Mouse (Mus musculus) intestine, embryonic 14.5 days (tissue): Measurements from ENCODE around the gene Tmem200b. TPM values are rescaled to one million over a fixed set of nuclear protein-coding genes. Genes with fewer than 3 reads are reported as not detected.

Source experiments
- ATAC-seq: fragments of 200-750 bp; cut with Nextera tagmentation; replicated peaks from 2 replicates; pipeline ENCODE4 v1.8.0; 2017; ENCODE audit warnings: low read depth, moderate number of reproducible peaks, moderate TSS enrichment, moderate library complexity; ENCODE audit not compliant: low FRiP score, low TSS enrichment
- DNase-seq: peaks from one replicate; pipeline ENCODE4 v3.0.0-alpha.2; 2018; ENCODE audit warnings: low spot score
- H3K27ac ChIP-seq: fragments of 300-500 bp; sonication (generic); 2 replicates; pipeline ENCODE4 v1.5.1; 2014; ENCODE audit warnings: low read depth, mild to moderate bottlenecking, control low read depth
- H3K27me3 ChIP-seq: fragments of 300-500 bp; sonication (generic); replicated peaks from 2 replicates; pipeline ENCODE4 v1.6.1; 2014; ENCODE audit warnings: low read length, control low read depth; ENCODE audit not compliant: control insufficient read depth, insufficient read depth
- H3K36me3 ChIP-seq: fragments of 300-500 bp; sonication (generic); 2 replicates; pipeline ENCODE4 v1.6.1; 2014; ENCODE audit warnings: low read length, control low read depth; ENCODE audit not compliant: control insufficient read depth, insufficient read depth
- H3K4me1 ChIP-seq: fragments of 300-500 bp; sonication (generic); replicated peaks from 2 replicates; pipeline ENCODE4 v1.6.1; 2014; ENCODE audit warnings: low read length, control low read depth, mixed read lengths; ENCODE audit not compliant: control insufficient read depth, insufficient read depth
- H3K4me2 ChIP-seq: fragments of 300-500 bp; sonication (generic); 2 replicates; pipeline ENCODE4 v1.6.1; 2014; ENCODE audit warnings: low read length
- H3K4me3 ChIP-seq: fragments of 300-500 bp; sonication (generic); 2 replicates; pipeline ENCODE4 v1.5.1; 2014; ENCODE audit warnings: low read depth, low read length, control low read depth, mixed read lengths
- H3K9ac ChIP-seq: fragments of 300-500 bp; sonication (generic); 2 replicates; pipeline ENCODE4 v1.6.1; 2014; ENCODE audit warnings: mild to moderate bottlenecking, low read length
- H3K9me3 ChIP-seq: fragments of 300-500 bp; sonication (generic); 2 replicates; pipeline ENCODE4 v1.6.1; 2016; ENCODE audit warnings: low read length, control low read depth; ENCODE audit not compliant: control insufficient read depth
- WGBS: fragments of 180-500 bp; shearing (Covaris S2); extraction: QIAGEN DNeasy Blood & Tissue Kit; methylation state at CpG from one replicate; pipeline ENCODE4 v1.1.7; 2014; 5-methylcytosine and 5-hydroxymethylcytosine counted together
- polyA plus RNA-seq: library from polyadenylated mRNA; unstranded; fragments of >200 nt; fragmentation: Nextera tagmentation; extraction: Ambion mirVana; gene quantifications from 2 replicates; pipeline ENCODE4 v1.2.1, GENCODE M21; 2014

The Tmem200b gene
- polyA plus RNA-seq, 1 experiment from 2014 or later = 2.3 TPM

DNA sequence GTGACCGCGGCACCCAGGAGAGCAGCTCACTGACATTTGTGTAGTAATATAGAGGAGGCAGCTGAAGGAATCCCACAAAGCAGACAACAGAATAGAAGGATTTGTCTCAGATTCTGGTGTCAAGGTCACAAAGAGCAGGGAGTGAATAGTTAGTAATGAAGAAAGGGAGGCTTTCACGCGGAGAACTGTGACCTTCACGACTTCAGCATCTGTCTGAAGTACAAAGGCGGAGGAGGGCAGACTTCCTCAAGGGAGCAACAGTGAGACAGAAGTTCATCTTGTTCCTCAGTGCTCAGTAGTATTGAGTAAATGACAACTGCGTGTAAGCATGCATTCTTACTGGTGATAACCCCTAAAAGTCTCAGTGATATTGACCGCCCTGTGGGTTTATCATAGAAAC is 29.1 kb downstream of the Tmem200b start:
- Histone ChIP-seq H3K9ac (no peak overlapping the region), H3K4me2 (no peak overlapping the region), H3K36me3 (peaks cover 15% of the 10 kb centered on the region), H3K4me1 (no peaks in the 10 kb centered on the region; the same call in 1 of the 2 replicates), H3K27me3 (no peaks in the 10 kb centered on the region), H3K27ac (no peak overlapping the region), H3K4me3 (no peak overlapping the region), H3K9me3 (no peaks in the 10 kb centered on the region)
- ATAC-seq = no peak
- WGBS = 73% methylated on average over 8 of the region's 8 CpGs
- DNase-seq = no peak

DNA sequence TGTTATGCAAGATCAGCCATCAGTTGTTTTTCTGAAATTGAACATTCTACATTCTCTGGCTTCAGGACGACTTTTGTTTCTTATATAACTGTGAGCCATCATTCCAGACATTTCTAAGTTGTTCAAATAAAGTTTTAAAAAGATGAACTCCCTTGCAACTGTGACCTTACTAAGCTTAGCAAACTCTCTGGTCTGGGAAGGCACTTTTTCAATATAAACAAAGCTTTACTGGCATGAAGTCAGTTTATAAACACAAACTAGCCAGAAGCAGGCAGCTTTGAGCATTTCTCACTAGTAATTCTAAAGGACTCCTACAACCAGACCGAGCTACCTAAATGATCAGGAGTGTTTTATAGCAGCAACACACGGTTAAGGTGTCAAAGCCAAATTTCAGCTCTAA is 35.6 kb downstream of the Tmem200b start:
- Histone ChIP-seq H3K9me3 (no peaks in the 10 kb centered on the region), H3K4me1 (no peaks in the 10 kb centered on the region), H3K27me3 (no peaks in the 10 kb centered on the region), H3K9ac (no peak overlapping the region), H3K4me3 (no peak overlapping the region), H3K36me3 (peaks cover 33% of the 10 kb centered on the region), H3K27ac (no peak overlapping the region), H3K4me2 (no peak overlapping the region)
- DNase-seq = no peak
- WGBS = 24% methylated on average over 3 of the region's 3 CpGs
- no peak for ATAC-seq

DNA sequence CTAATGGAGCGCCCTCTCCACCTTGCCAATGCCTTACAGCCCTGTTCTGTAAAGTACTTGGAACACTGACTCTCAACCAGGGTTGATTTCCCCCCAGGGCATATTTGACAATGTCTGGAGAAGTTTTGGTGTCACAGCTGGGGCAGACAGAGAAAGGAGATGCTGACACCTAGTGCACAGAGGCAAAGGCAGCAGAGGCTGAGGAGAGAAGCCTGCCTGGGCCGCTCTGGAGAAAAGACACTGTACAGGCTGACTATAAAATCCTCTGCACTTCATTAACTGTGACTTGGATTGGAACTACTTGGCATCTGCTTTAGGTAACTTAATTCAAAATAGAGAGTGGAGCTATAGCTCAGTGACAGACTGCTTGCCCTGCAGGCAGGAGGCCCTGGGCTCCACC is 47.3 kb downstream of the Tmem200b start:
- Histone ChIP-seq H3K9ac (no peak overlapping the region), H3K27ac (no peak overlapping the region), H3K27me3 (no peaks in the 10 kb centered on the region), H3K9me3 (no peaks in the 10 kb centered on the region), H3K36me3 (peaks cover 62% of the 10 kb centered on the region), H3K4me1 (no peaks in the 10 kb centered on the region), H3K4me2 (no peak overlapping the region), H3K4me3 (no peak overlapping the region)
- ATAC-seq = no peak
- 94% methylated on average over 2 of the region's 2 CpGs for WGBS
- no peak for DNase-seq

DNA sequence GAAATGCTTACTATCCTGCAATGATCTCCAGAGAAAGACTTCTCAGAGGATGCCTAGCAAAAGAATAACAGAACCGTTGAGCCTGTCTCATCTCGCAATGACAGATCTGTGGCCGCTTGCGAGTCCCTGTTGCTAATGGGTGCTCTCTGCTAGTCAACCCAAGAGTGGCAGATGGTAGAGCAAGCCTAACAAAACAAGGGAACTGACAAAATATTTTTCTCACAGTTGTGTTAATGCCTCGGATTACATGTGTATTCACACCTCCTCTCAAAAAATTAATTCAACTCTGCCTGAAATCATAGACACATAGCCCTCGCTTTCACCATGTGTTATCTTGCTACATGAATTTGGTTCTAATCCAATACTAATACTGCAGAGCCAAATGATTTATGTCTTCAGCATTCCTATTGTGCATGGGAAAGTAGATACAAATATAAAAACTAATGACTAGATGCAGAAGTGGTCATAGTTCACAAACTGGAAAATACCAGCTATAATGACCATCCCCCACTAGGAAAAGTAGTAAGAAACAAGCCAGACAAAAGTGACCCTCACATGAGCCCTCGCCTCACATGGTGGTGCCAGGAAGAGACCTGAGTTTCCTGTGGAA is 48.8 kb downstream of the Tmem200b start:
- 79% methylated on average over 7 of the region's 7 CpGs for WGBS
- Histone ChIP-seq H3K4me2 (no peak overlapping the region), H3K27ac (no peak overlapping the region), H3K4me1 (no peaks in the 10 kb centered on the region), H3K36me3 (peaks cover 64% of the 10 kb centered on the region), H3K27me3 (no peaks in the 10 kb centered on the region), H3K9me3 (no peaks in the 10 kb centered on the region), H3K4me3 (no peak overlapping the region), H3K9ac (no peak overlapping the region)
- no peak for DNase-seq
- no peak for ATAC-seq

Other genes with a start within 250 kb of the Tmem200b start
- 5.4 and 5.7 TPM in 2 replicates for gene Ptpru, start 83.5 kb upstream of the Tmem200b start, polyA plus RNA-seq
- 59.3 and 62.3 TPM in 2 replicates for gene Mecr, start 78.3 kb upstream of the Tmem200b start, polyA plus RNA-seq
- 102 and 103 TPM in 2 replicates for gene Srsf4, start 48.2 kb upstream of the Tmem200b start, polyA plus RNA-seq
- gene Gm10300, start 152.9 kb downstream of the Tmem200b start, polyA plus RNA-seq = 0.09 TPM in 1 of 2 replicates, not detected in the other
- gene Epb41, start 153.6 kb downstream of the Tmem200b start, polyA plus RNA-seq = 59.6 and 65.1 TPM in 2 replicates
- gene Oprd1, start 222.7 kb downstream of the Tmem200b start, polyA plus RNA-seq = 0.24 and 0.38 TPM in 2 replicates